Mouse (Mus musculus): Measurements from ENCODE around the gene Pikfyve.
"Not testable (repeated sequence)": the region's sequence is repeated elsewhere in the genome, so short reads cannot be mapped to it uniquely, and the experiment has no call there.

The Pikfyve gene

GRCm38 (mm10) chr1:65185011-65185410 is 1.5 kb upstream of the Pikfyve start:
- no peak for DNase-seq (ENCODE audit: low read depth, low spot score)

GRCm38 (mm10) chr1:65185524-65186205 is 818 bp upstream of the Pikfyve start:
- DNase-seq (ENCODE audit: low read depth, low spot score) = peak; percentile 21

GRCm38 (mm10) chr1:65187074-65187430 is 569 bp downstream of the Pikfyve start:
- DNase-seq (ENCODE audit: low read depth, low spot score) = peak; percentile 48

GRCm38 (mm10) chr1:65190172-65190571 is 3.7 kb downstream of the Pikfyve start:
- no peak for DNase-seq (ENCODE audit: low read depth, low spot score)

GRCm38 (mm10) chr1:65193226-65193625 is 6.7 kb downstream of the Pikfyve start:
- DNase-seq (ENCODE audit: low read depth, low spot score) = no peak

- no peak for DNase-seq (ENCODE audit: low read depth, low spot score)
These were observed 11.9 kb downstream of the Pikfyve start for GRCm38 (mm10) chr1:65198425-65198824.

- no peak for DNase-seq (ENCODE audit: low read depth, low spot score)
These were observed 12.4 kb downstream of the Pikfyve start for GRCm38 (mm10) chr1:65198861-65199260.

- no peak for DNase-seq (ENCODE audit: low read depth, low spot score)
These were observed 17.8 kb downstream of the Pikfyve start for GRCm38 (mm10) chr1:65204299-65204698.

- DNase-seq (ENCODE audit: low read depth, low spot score) = no peak
These were observed 26.7 kb downstream of the Pikfyve start for GRCm38 (mm10) chr1:65213214-65213613.

- DNase-seq (ENCODE audit: low read depth, low spot score) = no peak
These were observed 31.1 kb downstream of the Pikfyve start for GRCm38 (mm10) chr1:65217567-65217966.

GRCm38 (mm10) chr1:65217972-65218371 is 31.5 kb downstream of the Pikfyve start:
- no peak for DNase-seq (ENCODE audit: low read depth, low spot score)

- no peak for DNase-seq (ENCODE audit: low read depth, low spot score)
These were observed 37.2 kb downstream of the Pikfyve start for GRCm38 (mm10) chr1:65223654-65224053.

GRCm38 (mm10) chr1:65227681-65228080 is 41.2 kb downstream of the Pikfyve start:
- DNase-seq (ENCODE audit: low read depth, low spot score) = no peak

GRCm38 (mm10) chr1:65229768-65230167 is 43.3 kb downstream of the Pikfyve start:
- not testable (repeated sequence) for DNase-seq (ENCODE audit: low read depth, low spot score)

GRCm38 (mm10) chr1:65230566-65230965 is 44.1 kb downstream of the Pikfyve start:
- no peak for DNase-seq (ENCODE audit: low read depth, low spot score)

GRCm38 (mm10) chr1:65237712-65238111 is 51.2 kb downstream of the Pikfyve start:
- DNase-seq (ENCODE audit: low read depth, low spot score) = peak; percentile 13

- peak; percentile 84 for DNase-seq (ENCODE audit: low read depth, low spot score)
These were observed 59.2 kb downstream of the Pikfyve start for GRCm38 (mm10) chr1:65245637-65246036.

- DNase-seq (ENCODE audit: low read depth, low spot score) = no peak
These were observed 94.0 kb downstream of the Pikfyve start for GRCm38 (mm10) chr1:65280461-65280860.

- DNase-seq (ENCODE audit: low read depth, low spot score) = no peak
These were observed 95.3 kb downstream of the Pikfyve start, which contains the start of gene Pth2r for GRCm38 (mm10) chr1:65281756-65282155. Gene Pth2r (plus strand): TSS chr1:65282056.

- DNase-seq (ENCODE audit: low read depth, low spot score) = peak; percentile 71
These were observed 96.3 kb downstream of the Pikfyve start for GRCm38 (mm10) chr1:65282766-65283165.

- DNase-seq (ENCODE audit: low read depth, low spot score) = no peak
These were observed 122.0 kb downstream of the Pikfyve start for GRCm38 (mm10) chr1:65308476-65308875.

- no peak for DNase-seq (ENCODE audit: low read depth, low spot score)
These were observed 124.9 kb downstream of the Pikfyve start for GRCm38 (mm10) chr1:65311214-65311933.

- peak; percentile 79 for DNase-seq (ENCODE audit: low read depth, low spot score)
These were observed 125.6 kb downstream of the Pikfyve start for GRCm38 (mm10) chr1:65312118-65312517.

All from 3T3-L1 (cell line).